7 mouse cellular contexts compared by ENCODE assay signal in genomic region chr13:29838409-29839047, GRCm38 (mm10). TPM values are rescaled to one million over a fixed set of nuclear protein-coding genes. Genes with fewer than 3 reads are reported as not detected.
DNase-seq lines count a peak whose midpoint lies in the region; ATAC-seq and TF ChIP-seq lines count a peak whose summit lies in the region.

No protein-coding gene starts in this region.

- H3K27ac ChIP-seq in layer of hippocampus, adult 2 months, result no peak overlapping the region
- H3K27ac ChIP-seq in midbrain, embryonic 14.5 days (replicated peaks; ENCODE audit: low read depth, low read length), result no peak overlapping the region

- H3K4me2 ChIP-seq in midbrain, embryonic 14.5 days (ENCODE audit: low read length), result no peak overlapping the region

- no peak overlapping the region for H3K4me3 ChIP-seq in layer of hippocampus, adult 2 months
- no peak overlapping the region for H3K4me3 ChIP-seq in midbrain, embryonic 14.5 days (replicated peaks; ENCODE audit: low read depth, low read length)

- 39% methylated on average over 5 of the region's 5 CpGs for WGBS in midbrain, embryonic 14.5 days

- peaks cover 9% of the 10 kb centered on the region for H3K4me1 ChIP-seq in midbrain, embryonic 14.5 days (ENCODE audit: control insufficient read depth, insufficient read depth, low read length)

- peak; percentile 95 for TF ChIP-seq CTCF in layer of hippocampus, adult 2 months (conservative IDR thresholded peaks at IDR 0.05)

- no peaks in the 10 kb centered on the region for H3K27me3 ChIP-seq in midbrain, embryonic 14.5 days (ENCODE audit: control insufficient read depth, insufficient read depth, low read length)

- H3K9ac ChIP-seq in midbrain, embryonic 14.5 days (replicated peaks; ENCODE audit: low read length), result no peak overlapping the region

- peak; percentile 46; the same call in 1 of the 2 replicates for ATAC-seq in midbrain, embryonic 14.5 days (ENCODE audit: low FRiP score, low TSS enrichment)

- no peak for DNase-seq in layer of hippocampus, adult 2 months (ENCODE audit: low spot score in 2 of 2)
- DNase-seq in layer of hippocampus, adult 9-11 months, result no peak
- DNase-seq in MN1 (ENCODE audit: low spot score), result peak; percentile 64
- peak; percentile 60 for DNase-seq in embryo, embryonic 11 days
- DNase-seq in midbrain, embryonic 14.5 days, result peak; percentile 87
- no peak for DNase-seq in frontal cortex, postnatal 10 days (ENCODE audit: low spot score in 2 of 2)
- no peak for DNase-seq in cerebellum, adult 9-11 months

- H3K36me3 ChIP-seq in midbrain, embryonic 14.5 days (ENCODE audit: control insufficient read depth, insufficient read depth, low read length), result peaks cover 8% of the 10 kb centered on the region

- H3K9me3 ChIP-seq in midbrain, embryonic 14.5 days (ENCODE audit: control insufficient read depth, low read length), result no peaks in the 10 kb centered on the region

RNA-seq across cellular contexts. Expression of gene Cdkal1, which starts 16.9 kb away (rescaled TPM):
- total RNA-seq in layer of hippocampus, adult 2 months (2021), result 10 to 100 TPM; 29.9 to 31.7 TPM
- polyA plus RNA-seq in midbrain, embryonic 14.5 days (2014; fragmentation: Nextera tagmentation; extraction: Ambion mirVana), result 18.2 and 23.5 TPM in 2 replicates

Comparison
In these comparisons a context has a peak if more than half of its experiments do, and no peak if none do; other contexts are left out.
1. DNase-seq: peak in MN1 (single experiment), embryo, embryonic 11 days (single experiment) and midbrain, embryonic 14.5 days (single experiment); none in layer of hippocampus, adult 2 months (0 of 2), layer of hippocampus, adult 9-11 months (single experiment), frontal cortex, postnatal 10 days (0 of 2) and cerebellum, adult 9-11 months (single experiment).